Mouse (Mus musculus): Measurements from ENCODE around the gene Sst.
A peak's percentile ranks its signal among the peaks of the same experiment; 100 is the strongest.

Gene Sst

GRCm38 (mm10) chr16:23887910-23888579 is 2.7 kb downstream of the Sst start:
- DNase-seq (ENCODE audit: inconsistent ontology term) = no peak

- no peak for DNase-seq (ENCODE audit: inconsistent ontology term)
Observed at GRCm38 (mm10) chr16:23885098-23885497, 5.7 kb downstream of the Sst start.

GRCm38 (mm10) chr16:23855242-23855641 is 35.5 kb downstream of the Sst start:
- DNase-seq (ENCODE audit: inconsistent ontology term) = no peak

DNA sequence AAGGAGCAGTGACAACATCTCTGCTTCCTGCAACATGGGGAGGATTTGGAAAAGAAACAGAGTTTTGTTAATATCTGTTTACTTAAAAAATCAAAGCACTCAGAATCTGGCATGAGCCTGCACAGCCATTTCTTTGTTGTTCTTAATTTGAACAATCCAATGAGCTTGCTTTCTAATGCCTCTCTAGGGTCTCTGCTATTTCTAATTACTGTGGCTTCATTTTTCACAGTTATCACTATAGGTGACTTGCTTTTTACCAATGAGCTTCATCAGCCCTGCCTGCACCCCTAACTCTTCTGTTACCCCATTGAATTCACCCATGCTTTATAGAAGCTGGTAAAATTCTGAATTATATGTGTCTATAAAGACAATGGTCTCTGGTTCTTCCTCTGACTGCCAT is 41.0 kb downstream of the Sst start:
- no peak for DNase-seq (ENCODE audit: inconsistent ontology term)

DNA sequence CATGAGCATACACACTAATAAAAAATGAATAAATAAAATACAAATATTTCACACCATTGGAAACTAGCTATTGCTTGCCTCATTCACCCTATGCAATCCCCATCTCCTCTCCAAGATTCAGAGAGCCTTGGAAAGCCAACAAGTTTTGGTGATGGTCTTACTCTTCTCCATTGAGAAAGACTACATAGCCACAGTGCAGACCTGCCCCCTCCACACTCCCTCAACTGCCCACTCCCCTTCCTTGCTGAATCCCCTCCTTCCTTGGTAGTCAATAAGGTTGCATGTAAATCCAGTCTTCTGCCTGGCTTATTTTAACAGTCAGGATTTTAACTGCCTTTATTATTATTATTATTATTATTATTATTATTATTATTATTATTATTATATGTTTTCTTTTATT is 41.6 kb downstream of the Sst start:
- DNase-seq (ENCODE audit: inconsistent ontology term) = no peak

DNA sequence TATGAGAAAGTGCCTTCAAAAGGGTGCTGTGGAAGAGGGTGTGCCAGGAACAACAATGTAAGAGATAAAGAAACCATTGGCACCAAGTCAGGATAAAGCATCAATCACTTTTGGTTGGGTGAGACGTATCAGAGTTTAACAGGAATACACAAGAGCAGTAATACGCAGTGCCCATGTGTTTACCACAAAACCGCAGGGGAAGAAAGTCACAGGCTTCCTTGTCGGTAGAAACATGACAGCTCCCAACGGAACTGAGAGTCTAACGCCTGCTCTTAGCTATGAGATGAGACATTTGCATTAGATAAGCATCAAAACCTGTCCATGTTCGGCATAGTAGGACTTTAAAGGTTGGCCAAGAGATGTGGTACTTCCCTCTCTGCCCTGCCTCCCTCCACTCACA is 46.1 kb downstream of the Sst start:
- no peak for DNase-seq (ENCODE audit: inconsistent ontology term)

- peak; percentile 79 for DNase-seq (ENCODE audit: inconsistent ontology term)
Observed at GRCm38 (mm10) chr16:23842609-23843008, 48.1 kb downstream of the Sst start.
